Mouse (Mus musculus) neural tube, embryonic 12.5 days (tissue): ENCODE measurements at regions not wholly inside any gene's neighbourhood (a gene's known extent, or its start where the extent isn't known, plus 50 kb on each side); places are given as distances from the start of the nearest gene placed in this dataset.
"Not testable (repeated sequence)": the region's sequence is repeated elsewhere in the genome, so short reads cannot be mapped to it uniquely, and the experiment has no call there.

Source experiments
- ATAC-seq: fragments of 200-750 bp; cut with Nextera tagmentation; 2 replicates; pipeline ENCODE4 v1.8.0; 2017; ENCODE audit warnings: low read depth, mild to moderate bottlenecking, moderate TSS enrichment, moderate library complexity; ENCODE audit not compliant: low FRiP score
- H3K27ac ChIP-seq: fragments of 300-500 bp; sonication (generic); 2 replicates; pipeline ENCODE4 v1.5.1; 2016
- H3K27me3 ChIP-seq: fragments of 300-500 bp; sonication (generic); replicated peaks from 2 replicates; pipeline ENCODE4 v1.6.1; 2016; ENCODE audit warnings: mild to moderate bottlenecking
- H3K36me3 ChIP-seq: fragments of 300-500 bp; sonication (generic); 2 replicates; pipeline ENCODE4 v1.6.1; 2016; ENCODE audit warnings: mild to moderate bottlenecking
- H3K4me1 ChIP-seq: fragments of 300-500 bp; sonication (generic); 2 replicates; pipeline ENCODE4 v1.6.1; 2016
- H3K4me2 ChIP-seq: fragments of 300-500 bp; sonication (generic); replicated peaks from 2 replicates; pipeline ENCODE4 v1.6.1; 2016; ENCODE audit warnings: mild to moderate bottlenecking
- H3K4me3 ChIP-seq: fragments of 300-500 bp; sonication (generic); 2 replicates; pipeline ENCODE4 v1.5.1; 2016
- H3K9ac ChIP-seq: fragments of 300-500 bp; sonication (generic); 2 replicates; pipeline ENCODE4 v1.6.1; 2016; ENCODE audit warnings: mild to moderate bottlenecking
- H3K9me3 ChIP-seq: fragments of 300-500 bp; sonication (generic); 2 replicates; pipeline ENCODE4 v1.6.1; 2016; ENCODE audit warnings: mild to moderate bottlenecking
- WGBS: fragments of 180-500 bp; shearing (Covaris S2); methylation state at CpG from one replicate; pipeline ENCODE4 v1.1.7; 2016; 5-methylcytosine and 5-hydroxymethylcytosine counted together

GRCm38 (mm10) chr10:91426584-91426983, 245.5 kb upstream of the Tmpo start:
- Histone ChIP-seq H3K9me3 (no peaks in the 10 kb centered on the region), H3K9ac (no peak overlapping the region), H3K4me2 (no peak overlapping the region), H3K4me1 (no peaks in the 10 kb centered on the region), H3K27me3 (no peaks in the 10 kb centered on the region), H3K36me3 (no peaks in the 10 kb centered on the region), H3K4me3 (no peak overlapping the region), H3K27ac (no peak overlapping the region)
- ATAC-seq: no peak
- WGBS: 94% methylated on average over 3 of the region's 3 CpGs

DNA sequence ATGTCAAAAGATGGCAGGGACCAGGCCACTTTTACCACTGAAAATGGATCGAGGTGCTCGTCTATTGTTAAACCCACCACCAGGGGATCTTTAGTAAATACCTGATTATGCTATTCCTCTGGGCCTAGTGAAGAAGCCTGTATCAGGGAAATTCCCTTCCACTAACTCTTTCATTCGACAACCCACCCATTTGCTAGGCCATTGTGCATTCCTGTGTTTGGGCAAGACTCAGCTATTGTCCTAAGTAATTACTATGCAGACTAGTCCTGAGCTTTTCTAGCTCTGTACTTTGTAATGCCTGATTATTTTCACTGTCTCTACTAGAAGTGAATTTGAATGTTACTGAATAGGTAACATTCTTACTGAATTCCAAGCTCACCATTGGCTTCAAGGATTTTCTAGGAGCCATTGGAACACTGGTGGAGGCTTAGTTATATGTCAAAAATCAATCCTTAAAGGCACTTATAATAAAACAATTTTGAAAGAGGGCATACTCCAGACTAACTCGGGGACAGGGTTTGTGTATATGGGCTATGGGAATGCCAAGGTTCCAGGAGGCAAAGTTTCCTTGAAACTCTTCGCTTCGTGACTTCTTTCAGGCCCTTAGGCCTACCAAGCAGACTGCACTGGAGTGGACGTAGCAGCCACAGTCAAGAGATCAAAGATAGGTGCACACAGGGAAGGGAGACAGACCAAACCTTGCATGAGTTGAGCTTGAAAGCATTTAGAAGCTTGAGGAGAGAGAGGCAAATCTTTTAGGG, 244.7 kb upstream of the Tmpo start:
- not testable (repeated sequence) for H3K27ac ChIP-seq, H3K9ac ChIP-seq, H3K4me1 ChIP-seq, H3K27me3 ChIP-seq, H3K36me3 ChIP-seq, ATAC-seq, H3K4me3 ChIP-seq, H3K9me3 ChIP-seq, H3K4me2 ChIP-seq
- WGBS: 70% methylated on average over 7 of the region's 7 CpGs

DNA sequence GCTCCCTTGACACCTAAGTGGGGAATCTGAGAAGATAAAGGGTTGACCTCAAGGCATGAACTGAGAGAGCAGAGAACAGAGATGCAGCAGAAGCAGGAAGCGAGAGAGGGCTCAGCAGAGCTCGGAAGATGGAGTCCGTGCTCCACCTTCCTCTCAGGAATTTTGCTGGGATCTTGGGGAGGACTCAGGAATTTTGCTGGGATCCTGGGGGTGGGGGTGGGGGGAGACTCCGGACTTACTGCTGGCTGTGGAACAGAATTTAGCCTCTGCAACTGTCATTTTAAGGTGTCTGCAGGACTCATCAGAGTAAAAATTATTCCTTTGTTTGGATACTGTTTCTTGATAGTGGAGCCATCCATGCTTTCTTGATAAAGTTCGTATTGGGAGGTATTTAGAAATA, 243.7 kb upstream of the Tmpo start:
- Histone ChIP-seq H3K9ac (no peak overlapping the region), H3K36me3 (no peaks in the 10 kb centered on the region), H3K27ac (no peak overlapping the region), H3K27me3 (no peaks in the 10 kb centered on the region), H3K9me3 (no peaks in the 10 kb centered on the region), H3K4me3 (no peak overlapping the region), H3K4me1 (no peaks in the 10 kb centered on the region), H3K4me2 (no peak overlapping the region)
- no peak for ATAC-seq
- 72% methylated on average over 5 of the region's 5 CpGs for WGBS

DNA sequence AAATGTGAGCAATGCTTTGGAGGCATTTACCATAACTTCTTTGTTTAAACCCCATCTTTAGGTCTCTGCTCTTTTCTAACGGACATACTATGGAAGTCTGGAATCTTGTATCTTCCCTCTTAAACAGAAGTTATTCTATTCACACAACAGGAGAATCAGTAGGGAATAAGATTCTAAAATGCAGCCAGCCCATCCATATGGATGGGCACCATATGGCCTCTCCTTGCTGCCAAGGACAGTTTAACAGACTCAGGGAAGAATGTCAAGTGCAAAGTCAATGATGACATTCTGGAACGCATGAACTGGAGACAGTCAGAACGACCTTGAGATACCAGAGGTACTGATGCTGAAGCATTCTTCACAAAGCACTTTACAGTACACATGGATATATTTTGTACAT, 206.1 kb upstream of the Tmpo start:
- no peaks in the 10 kb centered on the region for H3K4me1 ChIP-seq
- no peak for ATAC-seq
- H3K9me3 ChIP-seq: no peaks in the 10 kb centered on the region
- no peaks in the 10 kb centered on the region for H3K36me3 ChIP-seq
- H3K4me3 ChIP-seq: no peak overlapping the region
- H3K9ac ChIP-seq: no peak overlapping the region
- H3K27me3 ChIP-seq: no peaks in the 10 kb centered on the region
- 76% methylated on average over 3 of the region's 3 CpGs for WGBS
- H3K27ac ChIP-seq: no peak overlapping the region
- no peak overlapping the region for H3K4me2 ChIP-seq

DNA sequence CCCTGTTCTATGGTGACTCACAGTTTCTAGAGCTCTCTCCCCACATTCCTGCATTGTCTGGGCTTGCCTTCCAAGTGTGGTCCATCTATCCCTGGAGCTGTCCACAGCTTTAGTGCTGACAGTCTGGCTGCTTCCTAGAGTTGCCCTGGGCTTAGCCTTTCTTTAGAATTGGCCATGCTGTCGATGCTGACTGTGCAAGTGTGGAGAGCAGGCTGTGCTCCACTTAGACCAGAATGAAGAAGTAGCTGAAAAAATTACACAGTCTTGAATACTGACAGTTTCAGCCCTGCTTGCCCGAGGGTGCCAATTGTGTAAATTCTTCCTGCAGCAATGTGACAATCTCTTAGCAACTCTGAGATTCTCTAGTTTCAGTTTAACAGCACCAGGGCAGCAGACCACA, 203.3 kb upstream of the Tmpo start:
- WGBS: 54% methylated on average over 2 of the region's 2 CpGs
- no peak overlapping the region for H3K4me3 ChIP-seq
- no peaks in the 10 kb centered on the region for H3K4me1 ChIP-seq
- H3K27me3 ChIP-seq: no peaks in the 10 kb centered on the region
- no peak overlapping the region for H3K9ac ChIP-seq
- no peaks in the 10 kb centered on the region for H3K36me3 ChIP-seq
- H3K9me3 ChIP-seq: no peaks in the 10 kb centered on the region
- H3K27ac ChIP-seq: no peak overlapping the region
- ATAC-seq: no peak
- no peak overlapping the region for H3K4me2 ChIP-seq

DNA sequence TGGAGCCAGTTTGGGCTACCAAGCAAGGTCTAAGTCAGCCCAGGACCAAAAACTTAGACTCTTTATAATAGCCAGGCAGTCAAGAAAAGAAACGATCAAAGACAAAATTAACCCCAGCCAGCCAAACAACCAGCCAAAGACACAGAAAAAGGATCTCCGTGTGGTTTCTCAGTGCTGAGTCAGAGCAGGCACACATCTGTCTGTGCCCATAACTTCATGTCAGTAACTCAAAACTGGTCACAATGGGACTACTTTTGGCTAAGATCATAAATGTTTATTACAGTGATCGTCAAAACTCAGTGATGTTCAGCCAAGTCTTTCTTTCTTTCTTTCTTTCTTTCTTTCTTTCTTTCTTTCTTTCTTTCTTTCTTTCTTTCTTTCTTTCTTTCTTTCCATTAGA, 195.6 kb upstream of the Tmpo start:
- ATAC-seq: no peak
- Histone ChIP-seq H3K36me3 (no peaks in the 10 kb centered on the region), H3K4me1 (no peaks in the 10 kb centered on the region), H3K27me3 (no peaks in the 10 kb centered on the region), H3K4me3 (no peak overlapping the region), H3K27ac (no peak overlapping the region), H3K9me3 (no peaks in the 10 kb centered on the region), H3K4me2 (no peak overlapping the region), H3K9ac (no peak overlapping the region)
- WGBS: 87% methylated on average over 3 of the region's 3 CpGs

DNA sequence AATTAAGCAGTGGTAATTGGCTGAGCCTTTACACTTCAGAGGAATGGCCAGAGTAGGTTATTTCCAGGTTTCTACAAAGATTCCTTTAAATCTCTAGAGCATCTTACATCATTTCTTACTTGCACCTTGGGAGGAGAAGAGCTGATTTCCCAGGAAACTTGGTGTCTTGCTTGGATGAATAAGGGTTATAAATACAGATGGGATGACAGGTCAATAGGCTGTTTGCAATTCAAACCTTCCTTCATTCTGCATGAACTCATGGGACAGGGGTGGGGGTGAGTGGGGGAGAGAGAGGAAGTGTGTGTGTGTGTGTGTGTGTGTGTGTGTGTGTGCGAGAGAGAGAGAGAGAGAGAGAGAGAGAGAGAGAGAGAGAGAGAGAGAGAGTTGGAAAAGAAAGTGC, 186.4 kb upstream of the Tmpo start:
- WGBS: 55% methylated on average over 1 of the region's 1 CpGs
- Histone ChIP-seq H3K27me3 (no peaks in the 10 kb centered on the region), H3K9me3 (no peaks in the 10 kb centered on the region), H3K4me1 (no peaks in the 10 kb centered on the region), H3K27ac (no peak overlapping the region), H3K9ac (no peak overlapping the region), H3K36me3 (no peaks in the 10 kb centered on the region), H3K4me2 (no peak overlapping the region), H3K4me3 (no peak overlapping the region)
- no peak for ATAC-seq

DNA sequence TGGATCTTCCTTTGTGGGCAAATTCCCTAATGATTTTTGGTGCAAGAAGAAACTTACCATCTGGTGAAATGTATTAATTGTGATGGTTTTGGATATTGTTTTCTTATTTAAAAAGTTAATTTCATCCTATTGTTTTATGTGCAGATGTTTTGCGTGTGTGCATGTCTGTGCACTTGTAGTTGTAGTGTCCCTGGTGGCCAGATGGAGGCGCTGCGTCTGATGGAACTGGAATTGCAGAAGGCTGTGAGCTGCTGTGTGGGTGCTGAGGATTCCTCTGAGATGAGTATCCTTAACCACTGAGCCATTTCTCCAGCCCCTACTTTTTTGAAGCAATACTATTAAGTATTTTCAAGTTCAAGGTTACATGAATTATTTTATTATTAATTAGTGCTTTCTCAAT, 181.5 kb upstream of the Tmpo start:
- WGBS: 76% methylated on average over 3 of the region's 3 CpGs
- no peak overlapping the region for H3K4me2 ChIP-seq
- no peaks in the 10 kb centered on the region for H3K4me1 ChIP-seq
- H3K27me3 ChIP-seq: no peaks in the 10 kb centered on the region
- H3K36me3 ChIP-seq: no peaks in the 10 kb centered on the region
- ATAC-seq: no peak
- no peak overlapping the region for H3K4me3 ChIP-seq
- no peak overlapping the region for H3K9ac ChIP-seq
- H3K9me3 ChIP-seq: no peaks in the 10 kb centered on the region
- no peak overlapping the region for H3K27ac ChIP-seq

DNA sequence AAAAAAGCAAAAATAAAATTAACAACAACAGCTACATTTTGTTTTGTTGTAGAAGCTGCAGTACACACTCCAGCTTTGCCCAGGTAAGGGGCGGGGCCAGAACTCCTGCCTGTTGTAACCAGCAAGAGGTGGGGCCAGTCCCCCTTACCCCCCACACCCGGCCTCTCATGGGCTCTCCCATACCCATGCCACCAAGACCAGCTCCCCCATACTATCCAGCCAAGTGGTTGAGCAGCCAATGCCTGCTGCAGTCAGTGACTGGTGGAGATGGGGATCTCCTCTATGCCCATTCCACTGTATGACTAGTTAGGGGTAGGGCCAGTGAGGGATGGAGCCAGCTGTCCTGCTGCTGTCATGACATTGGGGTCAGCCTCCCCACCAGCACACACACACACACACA, 180.5 kb upstream of the Tmpo start:
- Histone ChIP-seq H3K4me2 (no peak overlapping the region), H3K9ac (no peak overlapping the region), H3K4me3 (no peak overlapping the region), H3K36me3 (no peaks in the 10 kb centered on the region), H3K9me3 (no peaks in the 10 kb centered on the region), H3K27me3 (no peaks in the 10 kb centered on the region), H3K27ac (no peak overlapping the region), H3K4me1 (no peaks in the 10 kb centered on the region)
- 86% methylated on average over 2 of the region's 2 CpGs for WGBS
- ATAC-seq: no peak; the same call in 1 of the 2 replicates

GRCm38 (mm10) chr10:91345465-91345864, 164.3 kb upstream of the Tmpo start:
- no peaks in the 10 kb centered on the region for H3K9me3 ChIP-seq
- 85% methylated on average over 5 of the region's 5 CpGs for WGBS
- no peak overlapping the region for H3K4me2 ChIP-seq
- no peaks in the 10 kb centered on the region for H3K4me1 ChIP-seq
- no peak overlapping the region for H3K27ac ChIP-seq
- no peak overlapping the region for H3K4me3 ChIP-seq
- no peaks in the 10 kb centered on the region for H3K27me3 ChIP-seq
- ATAC-seq: peak; percentile 79
- H3K36me3 ChIP-seq: no peaks in the 10 kb centered on the region
- no peak overlapping the region for H3K9ac ChIP-seq

DNA sequence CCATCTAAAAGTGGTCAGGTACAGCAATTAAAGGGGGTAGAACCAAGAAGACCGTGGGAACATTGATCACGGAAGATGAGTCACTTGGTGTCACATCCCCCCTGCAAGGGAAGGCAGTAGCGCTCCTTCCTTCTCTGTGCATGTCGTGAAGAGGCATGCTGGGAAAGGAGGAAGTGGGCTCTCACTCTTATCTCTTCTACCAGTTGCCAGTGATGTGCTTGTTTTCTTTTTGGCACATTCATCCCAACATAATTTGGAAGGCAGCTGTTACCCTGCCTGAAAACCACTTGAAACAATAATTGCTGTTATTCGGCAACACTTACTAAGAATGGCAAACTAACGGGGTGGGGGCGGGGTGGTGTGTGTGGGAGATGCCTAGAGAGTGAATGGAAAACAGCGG, 161.0 kb upstream of the Tmpo start:
- Histone ChIP-seq H3K36me3 (no peaks in the 10 kb centered on the region), H3K9ac (no peak overlapping the region), H3K4me2 (no peak overlapping the region), H3K9me3 (no peaks in the 10 kb centered on the region), H3K4me1 (no peaks in the 10 kb centered on the region), H3K27me3 (no peaks in the 10 kb centered on the region), H3K4me3 (no peak overlapping the region), H3K27ac (no peak overlapping the region)
- 86% methylated on average over 8 of the region's 8 CpGs for WGBS
- ATAC-seq: no peak

DNA sequence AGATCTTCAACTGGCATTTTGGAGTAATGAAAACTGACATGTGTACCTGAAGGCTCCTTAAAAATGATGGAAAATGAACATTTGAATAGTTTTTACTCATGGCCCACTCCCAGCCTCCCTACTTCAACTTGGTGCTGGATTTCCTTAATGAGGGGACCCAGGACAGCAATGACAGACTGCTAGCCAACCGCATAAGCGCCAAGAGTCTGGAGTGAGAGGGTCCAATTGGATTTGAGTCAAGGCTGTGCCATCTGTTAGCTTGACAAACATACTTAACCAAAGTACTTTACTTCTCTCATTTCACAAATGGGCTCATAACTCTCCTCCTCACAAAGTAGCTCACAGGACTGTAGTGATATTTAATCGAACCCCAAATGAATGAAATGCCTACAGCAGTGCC, 158.2 kb upstream of the Tmpo start:
- Histone ChIP-seq H3K36me3 (no peaks in the 10 kb centered on the region), H3K27ac (no peak overlapping the region), H3K4me1 (no peaks in the 10 kb centered on the region), H3K4me3 (no peak overlapping the region), H3K9me3 (no peaks in the 10 kb centered on the region), H3K27me3 (no peaks in the 10 kb centered on the region), H3K9ac (no peak overlapping the region), H3K4me2 (no peak overlapping the region)
- no peak for ATAC-seq
- 96% methylated on average over 3 of the region's 3 CpGs for WGBS

DNA sequence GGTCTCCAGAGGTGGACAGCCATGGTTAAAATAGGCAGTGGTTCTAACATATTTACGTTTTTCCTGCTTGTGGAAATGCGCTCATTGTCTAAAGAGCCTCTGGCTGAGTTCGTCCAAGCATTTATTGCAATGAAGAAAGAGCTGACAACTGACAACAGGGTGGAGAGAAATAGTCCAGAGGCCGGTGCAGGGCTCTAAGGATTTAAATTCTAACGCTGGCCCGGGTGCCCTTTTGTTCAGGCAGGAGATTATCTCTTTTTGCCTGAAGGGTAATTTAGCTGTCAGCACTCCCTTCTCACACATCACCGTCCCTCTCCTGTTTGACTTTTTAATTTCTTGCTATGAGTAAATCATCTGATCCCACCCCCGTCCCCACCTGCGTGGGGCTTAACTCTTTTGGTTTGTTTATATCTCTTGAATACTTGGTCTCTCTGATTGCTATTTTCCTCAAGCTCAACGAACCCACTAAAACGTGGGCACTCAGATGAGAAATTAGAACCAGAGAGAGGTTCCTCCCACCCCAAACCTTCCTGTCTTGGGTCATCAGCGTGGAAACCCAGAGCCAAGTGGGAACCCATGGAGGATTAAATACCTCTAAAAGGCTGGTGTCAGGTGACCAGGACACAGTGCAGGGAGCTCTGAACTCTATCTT, 145.7 kb upstream of the Tmpo start:
- H3K4me1 ChIP-seq: no peaks in the 10 kb centered on the region
- no peaks in the 10 kb centered on the region for H3K36me3 ChIP-seq
- H3K4me2 ChIP-seq: no peak overlapping the region
- no peaks in the 10 kb centered on the region for H3K9me3 ChIP-seq
- H3K27ac ChIP-seq: no peak overlapping the region
- 57% methylated on average over 12 of the region's 12 CpGs for WGBS
- H3K9ac ChIP-seq: no peak overlapping the region
- H3K4me3 ChIP-seq: no peak overlapping the region
- no peaks in the 10 kb centered on the region for H3K27me3 ChIP-seq
- ATAC-seq: no peak
